Mouse (Mus musculus): ENCODE measurements around the gene Ppy.

Gene Ppy

GRCm38 (mm10) chr11:102087931-102088898 is 12.9 kb downstream of the Ppy start, which contains the start of gene Mpp2:
Gene Mpp2, minus strand, starts transcription at chr11:102088515.
- peak; percentile 72 for DNase-seq

- peak; percentile 75 to 79 for DNase-seq
These were observed 13.9 kb downstream of the Ppy start for GRCm38 (mm10) chr11:102087081-102087751.

GRCm38 (mm10) chr11:102086331-102086730 is 14.8 kb downstream of the Ppy start:
- DNase-seq = peak in 1 of 2 experiments; percentile 15

GRCm38 (mm10) chr11:102084159-102084558 is 17.0 kb downstream of the Ppy start:
- DNase-seq = no peak

GRCm38 (mm10) chr11:102083193-102083592 is 17.9 kb downstream of the Ppy start:
- DNase-seq = no peak

GRCm38 (mm10) chr11:102082322-102082721 is 18.8 kb downstream of the Ppy start:
- DNase-seq = peak; percentile 79 to 84

- DNase-seq = no peak
These were observed 27.4 kb downstream of the Ppy start for GRCm38 (mm10) chr11:102073722-102074121.

- no peak for DNase-seq
These were observed 28.4 kb downstream of the Ppy start for GRCm38 (mm10) chr11:102072729-102073128.

- no peak for DNase-seq
These were observed 30.7 kb downstream of the Ppy start for GRCm38 (mm10) chr11:102070426-102070825.

- DNase-seq = no peak
These were observed 31.5 kb downstream of the Ppy start for GRCm38 (mm10) chr11:102069633-102070032.

- no peak for DNase-seq
These were observed 32.1 kb downstream of the Ppy start for GRCm38 (mm10) chr11:102068969-102069368.

- no peak for DNase-seq
These were observed 38.0 kb downstream of the Ppy start for GRCm38 (mm10) chr11:102063076-102063475.

GRCm38 (mm10) chr11:102061941-102062473 is 39.1 kb downstream of the Ppy start:
- DNase-seq = no peak

- peak; percentile 73 to 81 for DNase-seq
These were observed 39.7 kb downstream of the Ppy start for GRCm38 (mm10) chr11:102061236-102061940.

- peak; percentile 43 to 58 for DNase-seq
These were observed 47.3 kb downstream of the Ppy start for GRCm38 (mm10) chr11:102053847-102054246.

- DNase-seq = no peak
These were observed 47.9 kb downstream of the Ppy start for GRCm38 (mm10) chr11:102053183-102053582.

GRCm38 (mm10) chr11:102052697-102053096 is 48.4 kb downstream of the Ppy start:
- DNase-seq = no peak

GRCm38 (mm10) chr11:102051954-102052353 is 49.2 kb downstream of the Ppy start:
- DNase-seq = no peak

GRCm38 (mm10) chr11:102051541-102051940 is 49.6 kb downstream of the Ppy start:
- DNase-seq = peak; percentile 59 to 79
